Mouse (Mus musculus) erythroblast, adult 5-6 weeks (primary cell): ENCODE measurements around the gene 9930021J03Rik. TPM values are rescaled to one million over a fixed set of nuclear protein-coding genes. Genes with fewer than 3 reads are reported as not detected.

Experiments used
- ATAC-seq: replicated peaks from 2 replicates; pipeline ENCODE4 v1.8.0; 2016; ENCODE audit warnings: moderate number of reproducible peaks, mild to moderate bottlenecking, moderate TSS enrichment, inconsistent platforms; ENCODE audit not compliant: poor library complexity, low FRiP score, severe bottlenecking
- total RNA-seq, 2 experiments: library from RNA; stranded (forward) in 1 of 2; stranded (reverse) in 1 of 2; fragments of 150-400 nt in 1 of 2; fragments of 200-764, 138-1000 nt in 1 of 2; gene quantifications; 2 replicates each; pipeline versions ENCODE4 v1.2.3 to v1.2.4; 2015 to 2017; ENCODE audit warnings: low replicate concordance in 2 of 2

Gene 9930021J03Rik
- total RNA-seq, 2 experiments from 2014 or later = 6.5 to 6.6 TPM

DNA sequence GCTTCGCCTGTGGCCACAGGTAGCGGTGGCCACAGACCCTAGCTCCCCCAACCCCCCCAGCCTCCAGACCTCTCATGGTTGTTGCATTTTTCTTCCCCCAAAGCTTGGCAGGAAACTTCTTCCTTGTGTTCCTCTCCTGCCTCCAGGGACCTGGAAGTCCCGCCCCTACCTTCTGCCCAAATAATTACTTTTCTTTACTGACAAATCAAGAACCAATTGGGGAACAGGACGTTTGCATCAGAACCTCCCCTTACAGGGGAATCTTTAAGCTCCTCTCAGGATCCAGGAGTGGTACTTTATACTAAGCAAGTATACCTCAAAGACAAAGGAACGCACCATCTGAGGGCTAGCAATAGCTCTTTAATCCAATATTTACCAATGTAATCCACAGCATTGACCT lies 140.9 kb downstream of the 9930021J03Rik start:
- no peak for ATAC-seq

Other genes with a start within 250 kb of the 9930021J03Rik start
- gene Ermp1, start 157.6 kb downstream of the 9930021J03Rik start, total RNA-seq (2015; ENCODE audit: low replicate concordance) = 10.0 and 14.4 TPM in 2 replicates
- gene Ermp1, start 157.6 kb downstream of the 9930021J03Rik start, total RNA-seq (2017; ENCODE audit: low replicate concordance) = 8.4 and 12.0 TPM in 2 replicates
- not detected in 2 replicates for gene Mlana, start 108.2 kb downstream of the 9930021J03Rik start, total RNA-seq (2015; ENCODE audit: low replicate concordance)
- gene Mlana, start 108.2 kb downstream of the 9930021J03Rik start, total RNA-seq (2017; ENCODE audit: low replicate concordance) = not detected in 2 replicates
- 4.8 TPM in 2 replicates for gene Ranbp6, start 7.0 kb upstream of the 9930021J03Rik start, total RNA-seq (2015; ENCODE audit: low replicate concordance)
- gene Ranbp6, start 7.0 kb upstream of the 9930021J03Rik start, total RNA-seq (2017; ENCODE audit: low replicate concordance) = 5.9 and 9.5 TPM in 2 replicates
- not detected in 2 replicates for gene Il33, start 119.1 kb upstream of the 9930021J03Rik start, total RNA-seq (2015; ENCODE audit: low replicate concordance)
- not detected in 2 replicates for gene Il33, start 119.1 kb upstream of the 9930021J03Rik start, total RNA-seq (2017; ENCODE audit: low replicate concordance)
- gene Trpd52l3, start 197.8 kb upstream of the 9930021J03Rik start, total RNA-seq (2015; ENCODE audit: low replicate concordance) = not detected in 2 replicates
- gene Trpd52l3, start 197.8 kb upstream of the 9930021J03Rik start, total RNA-seq (2017; ENCODE audit: low replicate concordance) = not detected in 2 replicates
- 69.0 and 73.2 TPM in 2 replicates for gene Uhrf2, start 224.5 kb upstream of the 9930021J03Rik start, total RNA-seq (2015; ENCODE audit: low replicate concordance)
- 54.1 and 67.5 TPM in 2 replicates for gene Uhrf2, start 224.5 kb upstream of the 9930021J03Rik start, total RNA-seq (2017; ENCODE audit: low replicate concordance)